Mouse (Mus musculus): Measurements from ENCODE around the gene Arid1b.

- TF ChIP-seq CTCF (IDR thresholded peaks at IDR 0.05; ENCODE audit: extremely low read depth, insufficient read length, insufficient replicate concordance, low read depth, low read length) (no peak), POLR2A (IDR thresholded peaks at IDR 0.05; ENCODE audit: low read depth, low read length) (no peak)
Observed at GRCm38 (mm10) chr17:5284783-5285182, 290.7 kb downstream of the Arid1b start.

All from small intestine, adult 2 months (tissue).